8 mouse cellular contexts compared by ENCODE assay signal in the genomic region with DNA sequence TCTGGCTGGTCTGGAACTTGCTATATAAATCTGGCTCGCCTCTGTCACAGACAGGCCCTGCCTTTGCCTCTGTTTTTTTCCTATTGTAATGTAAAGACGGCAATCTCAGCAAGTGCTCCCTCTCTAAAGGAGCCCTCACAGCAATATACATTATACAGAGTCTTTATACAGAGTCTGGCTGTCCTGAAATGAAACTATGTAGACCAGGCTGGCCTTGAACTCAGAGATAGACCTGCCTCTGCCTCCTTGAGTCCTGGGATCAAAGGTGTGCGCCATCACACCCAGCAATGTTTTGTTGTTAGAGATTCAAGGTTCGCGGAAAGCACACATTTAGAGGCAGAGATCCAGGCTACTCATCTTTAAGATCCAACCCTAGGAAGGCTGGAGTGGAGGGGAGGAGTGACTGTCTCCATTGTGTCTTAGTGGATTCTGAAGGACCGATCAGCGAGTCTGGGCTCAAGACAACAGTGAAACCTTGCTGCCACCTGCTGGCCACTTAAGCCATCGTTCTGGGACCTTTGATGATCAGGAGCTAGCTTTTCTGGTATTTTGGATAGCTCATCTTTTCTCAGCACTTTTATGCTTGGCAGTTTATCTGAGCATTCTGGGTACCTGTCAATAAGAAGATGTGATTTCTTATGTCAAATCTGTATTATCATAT. TPM values are rescaled to one million over a fixed set of nuclear protein-coding genes. Genes with fewer than 3 reads are reported as not detected.
DNase-seq lines count a peak whose midpoint lies in the region; ATAC-seq lines count a peak whose summit lies in the region.

No protein-coding gene starts in this region.

- no peaks in the 10 kb centered on the region for H3K9me3 ChIP-seq in heart, embryonic 11.5 days (replicated peaks; ENCODE audit: control insufficient read depth, low read length)
- H3K9me3 ChIP-seq in intestine, embryonic 15.5 days, result no peaks in the 10 kb centered on the region
- H3K9me3 ChIP-seq in midbrain, embryonic 12.5 days, result no peaks in the 10 kb centered on the region

- no peak overlapping the region for H3K9ac ChIP-seq in heart, embryonic 11.5 days (ENCODE audit: low read depth, low read length)
- H3K9ac ChIP-seq in intestine, embryonic 15.5 days, result no peak overlapping the region
- H3K9ac ChIP-seq in midbrain, embryonic 12.5 days (replicated peaks), result no peak overlapping the region

- H3K27ac ChIP-seq in heart, embryonic 11.5 days (ENCODE audit: low read depth, low read length), result no peak overlapping the region
- no peak overlapping the region for H3K27ac ChIP-seq in intestine, embryonic 15.5 days
- H3K27ac ChIP-seq in midbrain, embryonic 12.5 days (replicated peaks), result no peak overlapping the region

- peak; percentile 73 to 87 for DNase-seq in heart, adult 18-20 months
- peak; percentile 91 to 93 for DNase-seq in cerebellum, postnatal 14 days
- DNase-seq in frontal cortex, postnatal 36 days (ENCODE audit: low spot score in 2 of 2), result peak; percentile 79 to 90
- peak; percentile 83 to 84 for DNase-seq in left cerebral cortex, postnatal 10 days (ENCODE audit: extremely low spot score in 1 of 2, low spot score in 2 of 2)
- peak; percentile 70 to 77 for DNase-seq in right cerebral cortex, postnatal 36 days (ENCODE audit: low spot score in 2 of 2)

- H3K4me3 ChIP-seq in heart, embryonic 11.5 days (ENCODE audit: low read depth, low read length), result no peak overlapping the region
- no peak overlapping the region for H3K4me3 ChIP-seq in intestine, embryonic 15.5 days (replicated peaks)
- no peak overlapping the region for H3K4me3 ChIP-seq in midbrain, embryonic 12.5 days

- ATAC-seq in heart, embryonic 11.5 days (replicated peaks; ENCODE audit: insufficient number of reproducible peaks, low FRiP score, low TSS enrichment), result no peak
- peak; percentile 63; the same call in 1 of the 2 replicates for ATAC-seq in intestine, embryonic 15.5 days
- peak; percentile 59 for ATAC-seq in midbrain, embryonic 12.5 days (ENCODE audit: low FRiP score, low read depth)

- no peaks in the 10 kb centered on the region for H3K27me3 ChIP-seq in heart, embryonic 11.5 days (ENCODE audit: control insufficient read depth, insufficient read depth, low read length)
- no peaks in the 10 kb centered on the region for H3K27me3 ChIP-seq in intestine, embryonic 15.5 days (replicated peaks)
- H3K27me3 ChIP-seq in midbrain, embryonic 12.5 days, result no peaks in the 10 kb centered on the region

- no peak overlapping the region for H3K4me2 ChIP-seq in heart, embryonic 11.5 days
- no peak overlapping the region for H3K4me2 ChIP-seq in intestine, embryonic 15.5 days (replicated peaks)
- no peak overlapping the region for H3K4me2 ChIP-seq in midbrain, embryonic 12.5 days (replicated peaks)

- H3K4me1 ChIP-seq in heart, embryonic 11.5 days (ENCODE audit: control insufficient read depth, insufficient read depth, low read length), result no peaks in the 10 kb centered on the region
- no peaks in the 10 kb centered on the region for H3K4me1 ChIP-seq in intestine, embryonic 15.5 days (replicated peaks)
- H3K4me1 ChIP-seq in midbrain, embryonic 12.5 days, result no peaks in the 10 kb centered on the region

- H3K36me3 ChIP-seq in heart, embryonic 11.5 days (ENCODE audit: control insufficient read depth, insufficient read depth, low read length), result no peaks in the 10 kb centered on the region
- H3K36me3 ChIP-seq in intestine, embryonic 15.5 days, result no peaks in the 10 kb centered on the region
- H3K36me3 ChIP-seq in midbrain, embryonic 12.5 days, result no peaks in the 10 kb centered on the region

- 42% methylated on average over 8 of the region's 8 CpGs for WGBS in heart, embryonic 11.5 days (ENCODE audit: insufficient replicate concordance)
- WGBS in intestine, embryonic 15.5 days, result 47% methylated on average over 8 of the region's 8 CpGs
- 43% methylated on average over 8 of the region's 8 CpGs for WGBS in midbrain, embryonic 12.5 days

- intact Hi-C loops in left cerebral cortex, postnatal 10 days (cut with DNase I), result loop anchor here (1.0 kb wide), 1 partner anchor 413 kb away; no protein-coding TSS in a partner anchor

RNA-seq across cellular contexts. Expression of a gene that starts 34.5 kb away (rescaled TPM):
- total RNA-seq in heart, adult 18-20 months (2021), result 100 to 1,000 TPM; 565 to 589 TPM
- polyA plus RNA-seq in heart, embryonic 11.5 days (2014; fragmentation: Nextera tagmentation; extraction: Ambion mirVana), result 1,124 and 1,155 TPM in 2 replicates
- polyA plus RNA-seq in intestine, embryonic 15.5 days (2015; fragmentation: Nextera tagmentation; extraction: Ambion mirVana), result 1,265 and 1,398 TPM in 2 replicates
- 100 to 1,000 TPM; 354 to 355 TPM for total RNA-seq in left cerebral cortex, postnatal 10 days (2021)
- 759 and 804 TPM in 2 replicates for polyA plus RNA-seq in midbrain, embryonic 12.5 days (2016; fragmentation: Nextera tagmentation; extraction: Ambion mirVana)

RNA-seq across cellular contexts. Expression of a gene that starts 42.5 kb away (rescaled TPM):
- total RNA-seq in heart, adult 18-20 months (2021), result 1 to 10 TPM; 8.1 to 8.5 TPM
- 18.9 and 24.9 TPM in 2 replicates for polyA plus RNA-seq in heart, embryonic 11.5 days (2014; fragmentation: Nextera tagmentation; extraction: Ambion mirVana)
- 12.3 and 12.4 TPM in 2 replicates for polyA plus RNA-seq in intestine, embryonic 15.5 days (2015; fragmentation: Nextera tagmentation; extraction: Ambion mirVana)
- total RNA-seq in left cerebral cortex, postnatal 10 days (2021), result 10 to 100 TPM; 84.7 to 95.1 TPM
- polyA plus RNA-seq in midbrain, embryonic 12.5 days (2016; fragmentation: Nextera tagmentation; extraction: Ambion mirVana), result 21.7 and 23.8 TPM in 2 replicates
